Mouse (Mus musculus): ENCODE results near the gene Srrt.
"Not testable (repeated sequence)": the region's sequence is repeated elsewhere in the genome, so short reads cannot be mapped to it uniquely, and the experiment has no call there.

- TF ChIP-seq CTCF (IDR thresholded peaks at IDR 0.05); POLR2A (IDR thresholded peaks at IDR 0.05; ENCODE audit: insufficient read depth, low read depth, low read length): not testable (repeated sequence)
Measured at GRCm38 (mm10) chr5:137284411-137284810, 23.1 kb downstream of the Srrt start.

All from heart, adult 2 months (tissue).